Mouse (Mus musculus) small intestine, adult 10 weeks (tissue): ENCODE results near the gene Vps26c. TPM values are rescaled to one million over a fixed set of nuclear protein-coding genes. Genes with fewer than 3 reads are reported as not detected.

Experiments used
- polyA plus RNA-seq: library from polyadenylated mRNA; stranded (reverse); fragments of 350-450 nt; fragmentation: Illumina TruSeq; extraction: RNeasy Lipid Tissue Mini Kit (QIAGEN cat#74804); gene quantifications from one replicate; pipeline ENCODE4 v1.2.3, GENCODE M21; 2014; ENCODE audit warnings: low replicate concordance

The Vps26c gene
- 10.6 TPM for polyA plus RNA-seq

DNA sequence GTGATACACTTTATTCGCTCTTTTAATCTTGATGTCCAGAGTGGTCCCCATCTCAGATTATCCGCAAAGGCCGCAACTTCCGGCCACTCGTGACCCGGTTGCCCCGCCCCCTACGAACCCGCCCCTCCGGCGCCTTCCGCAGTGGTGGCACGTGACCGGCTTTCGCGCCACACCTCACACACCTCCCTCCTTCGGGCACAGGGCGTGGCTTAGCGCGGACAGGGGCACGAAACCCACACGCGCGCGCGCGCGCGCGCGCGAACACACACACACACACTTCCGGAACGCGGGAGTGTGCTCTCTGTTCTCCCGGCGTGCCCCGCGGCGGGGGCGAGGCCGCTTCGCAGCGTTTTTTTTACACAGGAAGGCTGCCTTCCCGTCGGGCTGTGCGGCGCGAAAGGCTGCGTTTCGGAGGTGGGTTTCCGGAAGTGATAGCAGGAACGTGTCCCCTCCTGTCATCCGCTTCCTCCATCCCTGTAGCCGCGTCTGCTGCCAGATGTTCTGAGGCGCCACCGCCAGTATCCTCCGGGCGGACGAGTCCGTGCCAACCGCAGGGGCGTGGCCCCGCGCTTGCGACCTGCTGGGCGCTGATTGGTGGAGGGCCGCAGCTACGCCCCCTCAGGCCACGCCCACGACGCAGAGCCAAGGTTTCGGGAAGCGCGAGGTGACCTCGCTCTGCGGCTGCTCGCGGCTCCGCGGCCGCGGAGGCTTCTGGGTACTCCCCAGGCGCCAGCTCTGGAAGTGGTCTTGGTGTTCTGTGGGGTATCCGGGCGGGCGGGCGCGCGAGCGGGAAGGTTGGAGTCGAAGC, at the start of gene Vps26c:
Gene Vps26c (minus strand): TSS at position 487 of the 808 bp plus-strand sequence.

GRCm38 (mm10) chr16:94569229-94570176, 42.9 kb upstream of the Vps26c start, which contains the start of gene Dyrk1a:
Gene Dyrk1a (plus strand): TSS chr16:94570010.

Other genes starting within 250 kb of the Vps26c start
- gene Hlcs, start 213.3 kb downstream of the Vps26c start, polyA plus RNA-seq = 3.5 TPM
- gene Ripply3, start 198.4 kb downstream of the Vps26c start, polyA plus RNA-seq = 2.4 TPM
- 75.2 TPM for gene Ttc3, start 156.2 kb downstream of the Vps26c start, polyA plus RNA-seq
- gene Pigp, start 155.0 kb downstream of the Vps26c start, polyA plus RNA-seq = 358 TPM
- 43.5 TPM for gene Dyrk1a, start 43.2 kb upstream of the Vps26c start, polyA plus RNA-seq